Mouse (Mus musculus) frontal cortex, postnatal 25 days (tissue): ENCODE measurements around the gene Cabp1.
A peak's percentile ranks its signal among the peaks of the same experiment; 100 is the strongest.
"Not testable (repeated sequence)": the region's sequence is repeated elsewhere in the genome, so short reads cannot be mapped to it uniquely, and the experiment has no call there.

Experiments used
- DNase-seq, 2 experiments: peaks; one replicate each; pipeline ENCODE4 v3.0.0; 2022; ENCODE audit warnings: low spot score in 2 of 2

Gene Cabp1

DNA sequence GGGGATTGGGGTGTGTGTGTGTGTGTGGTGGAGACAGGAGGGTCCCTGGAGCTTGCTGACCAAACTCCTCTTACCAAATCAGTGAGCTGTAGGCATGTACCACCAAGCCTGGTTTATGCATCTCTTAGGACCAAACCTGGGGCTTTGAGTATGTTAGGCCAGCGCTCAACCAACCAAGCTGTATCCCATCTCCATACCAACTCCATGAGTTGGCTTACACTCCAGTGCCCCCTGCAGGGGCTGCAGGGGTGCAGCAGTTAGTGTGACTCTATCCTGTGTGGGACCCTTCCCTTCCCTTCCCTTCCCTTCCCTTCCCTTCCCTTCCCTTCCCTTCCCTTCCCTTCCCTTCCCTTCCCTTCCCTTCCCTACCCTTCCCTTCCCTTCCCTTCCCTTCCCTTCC is 19.6 kb downstream of the Cabp1 start:
- DNase-seq = no peak

DNA sequence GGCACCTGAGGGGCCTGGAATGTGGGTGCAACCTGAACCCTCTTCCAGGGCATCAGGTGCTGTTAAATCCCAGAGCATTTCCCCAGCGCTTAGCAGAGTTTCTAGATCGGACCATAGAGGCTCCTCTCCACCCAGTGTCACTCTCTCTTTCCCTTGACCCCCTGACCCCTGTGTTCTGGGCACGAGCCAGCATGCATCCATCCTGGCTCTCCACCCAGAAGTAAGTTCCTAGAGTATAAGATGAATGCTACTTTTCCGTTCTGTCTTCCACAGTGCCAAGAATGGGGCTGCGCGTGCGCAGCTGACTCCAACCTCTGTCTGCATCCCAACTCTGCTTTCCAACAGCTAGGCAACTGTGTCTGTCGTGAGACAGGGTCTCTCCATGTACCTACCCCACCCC is 24.0 kb downstream of the Cabp1 start:
- no peak for DNase-seq

- no peak for DNase-seq
Observed at GRCm38 (mm10) chr5:115168641-115169415, 25.4 kb downstream of the Cabp1 start.

DNA sequence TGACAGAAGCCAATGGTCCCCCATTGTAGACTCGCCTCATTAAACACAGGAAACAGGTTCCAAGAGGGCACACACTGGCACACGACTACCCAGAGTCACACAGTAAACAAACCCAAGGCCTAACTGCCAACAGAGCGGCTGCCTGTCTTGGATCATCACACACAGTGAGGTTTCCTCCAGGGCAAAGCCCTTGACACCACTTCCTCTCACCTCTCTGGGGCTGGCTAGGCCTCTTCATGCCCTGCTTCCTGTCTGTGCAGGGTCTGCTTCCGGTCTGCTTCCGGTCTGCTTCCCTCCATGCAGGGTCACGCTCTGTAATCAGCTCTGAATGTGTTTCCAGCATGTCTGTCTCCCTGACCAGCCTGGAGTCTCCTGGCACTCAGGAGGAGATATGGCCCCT is 26.8 kb downstream of the Cabp1 start:
- no peak for DNase-seq

GRCm38 (mm10) chr5:115166815-115167194 is 27.4 kb downstream of the Cabp1 start:
- no peak for DNase-seq

DNA sequence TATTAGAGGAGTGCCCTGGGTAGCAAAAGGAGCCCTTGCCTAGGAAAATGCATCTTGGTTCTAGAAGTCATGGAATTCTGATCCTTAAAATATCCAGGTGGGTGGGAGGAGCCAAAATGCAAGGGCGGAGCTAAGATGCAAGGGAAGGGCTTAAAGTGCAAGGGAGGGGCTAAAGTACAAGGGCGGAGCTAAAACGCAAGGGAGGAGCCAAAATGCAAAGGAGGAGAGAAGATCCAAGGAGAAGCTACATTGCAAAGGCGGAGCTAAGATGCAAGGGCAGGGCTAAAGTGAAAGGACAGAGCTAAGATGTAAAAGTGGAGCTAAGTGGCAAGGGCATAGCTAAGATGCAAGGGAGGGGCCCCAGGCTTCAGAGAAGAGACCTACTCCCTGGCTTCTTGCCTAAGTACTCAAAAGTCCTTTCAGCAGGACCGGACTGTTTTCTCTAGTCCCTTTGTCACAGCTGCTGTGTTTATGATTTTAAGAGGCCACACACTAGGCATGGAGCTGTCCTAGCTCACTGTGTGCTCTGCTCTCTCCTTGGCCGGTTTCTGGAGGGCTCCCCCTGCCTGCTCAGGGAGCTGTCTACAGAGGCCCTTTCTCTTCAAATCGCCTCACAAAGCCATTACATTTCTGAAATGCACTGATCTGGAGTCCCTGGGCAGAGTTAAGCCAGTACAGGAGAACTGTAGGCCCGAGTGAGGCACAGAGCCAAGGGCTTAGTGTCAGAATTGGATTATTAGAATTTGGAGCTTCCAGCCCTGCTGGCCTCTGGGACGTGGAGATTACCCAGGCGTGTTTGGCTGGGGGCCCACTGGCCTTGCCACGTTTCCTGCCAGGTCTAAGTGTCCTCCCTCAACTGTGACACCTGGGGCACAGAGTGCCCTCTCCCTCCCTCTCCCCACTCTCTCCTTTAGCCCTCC is 28.0 kb downstream of the Cabp1 start:
- no peak for DNase-seq

DNA sequence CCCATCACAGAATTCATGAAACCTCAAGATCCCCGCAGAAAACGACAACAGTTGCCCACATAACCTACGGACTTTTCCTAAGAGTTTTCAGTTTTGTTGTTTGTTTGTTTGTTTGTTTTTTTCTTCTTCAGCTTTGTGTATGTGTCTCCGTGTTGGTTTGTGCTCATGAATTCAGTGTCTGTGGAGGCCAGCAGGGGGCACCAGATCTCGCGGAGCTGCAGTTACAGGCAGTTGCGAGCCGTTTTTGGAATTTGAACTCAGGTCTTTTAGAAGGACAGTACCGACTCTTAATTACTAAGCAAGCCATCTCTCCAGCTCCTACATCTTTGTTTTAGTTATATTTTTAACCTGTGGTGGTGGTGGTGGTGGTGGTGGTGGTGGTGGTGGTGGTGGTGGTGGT is 28.8 kb downstream of the Cabp1 start:
- no peak for DNase-seq

DNA sequence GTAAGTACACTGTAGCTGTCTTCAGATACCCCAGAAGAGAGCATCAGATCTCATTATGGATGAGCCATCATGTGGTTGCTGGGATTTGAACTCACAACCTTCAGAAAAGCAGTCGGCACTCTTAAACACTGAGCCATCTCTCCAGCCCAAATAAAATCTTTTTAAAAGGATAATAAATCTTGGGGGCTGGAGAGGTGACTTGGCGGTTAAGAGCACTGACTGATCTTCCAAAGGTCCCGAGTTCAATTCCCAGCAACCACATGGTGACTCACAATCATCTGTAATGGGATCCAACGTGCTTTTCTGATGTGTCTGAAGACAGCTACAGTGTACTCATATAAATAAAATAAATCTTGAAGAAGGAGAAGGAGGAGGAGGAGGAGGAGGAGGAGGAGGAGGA is 29.7 kb downstream of the Cabp1 start:
- DNase-seq = not testable (repeated sequence)

DNA sequence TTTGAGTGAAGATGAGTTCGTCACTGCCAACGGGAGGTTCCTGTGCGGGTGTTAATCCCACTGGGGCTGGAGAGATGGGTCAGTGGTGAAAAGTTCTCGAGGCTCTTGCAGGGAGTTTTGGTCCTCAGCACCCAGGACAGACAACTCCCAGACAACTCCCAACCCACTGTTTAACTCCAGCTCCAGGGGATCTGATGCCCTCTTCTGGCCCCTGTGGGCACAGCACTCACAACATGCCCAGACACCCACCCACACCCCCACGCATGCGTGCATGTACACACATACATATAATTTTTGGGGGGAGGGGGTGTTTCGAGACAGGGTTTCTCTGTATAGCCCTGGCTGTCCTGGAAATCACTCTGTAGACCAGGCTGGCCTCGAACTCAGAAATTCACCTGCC is 30.6 kb downstream of the Cabp1 start:
- peak; percentile 36 to 67 for DNase-seq

DNA sequence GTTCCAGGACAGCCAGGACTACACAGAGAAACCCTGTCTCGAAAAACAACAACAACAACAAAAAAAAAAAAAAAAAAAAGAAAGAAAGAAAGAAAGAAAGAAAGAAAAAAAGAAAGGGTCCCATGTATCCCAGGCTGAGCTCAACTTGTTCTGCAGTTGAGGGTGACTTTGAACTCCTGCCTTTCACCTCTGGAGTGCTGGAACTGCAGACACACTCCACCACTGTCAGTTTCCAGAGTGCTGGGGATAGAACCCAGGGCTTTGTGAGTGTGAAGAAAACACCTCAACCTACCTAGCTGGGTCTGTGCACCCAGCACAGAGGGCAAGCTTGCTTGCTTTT is 32.3 kb downstream of the Cabp1 start:
- DNase-seq = not testable (repeated sequence)

GRCm38 (mm10) chr5:115161064-115161939 is 32.9 kb downstream of the Cabp1 start:
- DNase-seq = no peak

- DNase-seq = no peak
Observed at GRCm38 (mm10) chr5:115160655-115161054, 33.5 kb downstream of the Cabp1 start.

DNA sequence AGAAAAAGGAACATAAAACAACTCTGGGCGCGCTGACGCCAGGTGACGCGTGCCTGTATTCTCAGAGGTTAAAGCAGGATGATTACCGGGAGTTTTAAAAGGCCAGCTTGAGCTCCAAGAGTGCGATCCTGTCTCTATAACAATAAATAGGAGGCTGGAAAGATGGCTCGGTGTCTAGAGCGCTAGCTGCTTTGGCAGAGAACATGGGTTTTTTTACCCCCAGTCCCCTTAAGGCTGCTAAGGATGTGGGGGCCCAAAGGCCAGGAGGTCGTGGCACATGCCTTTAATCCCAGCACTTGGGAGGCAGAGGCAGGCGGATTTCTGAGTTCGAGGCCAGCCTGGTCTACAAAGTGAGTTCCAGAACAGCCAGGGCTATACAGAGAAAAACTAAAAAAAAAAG is 35.0 kb downstream of the Cabp1 start:
- DNase-seq = no peak

GRCm38 (mm10) chr5:115158040-115158983 is 35.9 kb downstream of the Cabp1 start, which contains the start of gene Mlec:
Mlec (minus strand) TSS chr5:115158179.
- DNase-seq = peak; percentile 97 to 98

DNA sequence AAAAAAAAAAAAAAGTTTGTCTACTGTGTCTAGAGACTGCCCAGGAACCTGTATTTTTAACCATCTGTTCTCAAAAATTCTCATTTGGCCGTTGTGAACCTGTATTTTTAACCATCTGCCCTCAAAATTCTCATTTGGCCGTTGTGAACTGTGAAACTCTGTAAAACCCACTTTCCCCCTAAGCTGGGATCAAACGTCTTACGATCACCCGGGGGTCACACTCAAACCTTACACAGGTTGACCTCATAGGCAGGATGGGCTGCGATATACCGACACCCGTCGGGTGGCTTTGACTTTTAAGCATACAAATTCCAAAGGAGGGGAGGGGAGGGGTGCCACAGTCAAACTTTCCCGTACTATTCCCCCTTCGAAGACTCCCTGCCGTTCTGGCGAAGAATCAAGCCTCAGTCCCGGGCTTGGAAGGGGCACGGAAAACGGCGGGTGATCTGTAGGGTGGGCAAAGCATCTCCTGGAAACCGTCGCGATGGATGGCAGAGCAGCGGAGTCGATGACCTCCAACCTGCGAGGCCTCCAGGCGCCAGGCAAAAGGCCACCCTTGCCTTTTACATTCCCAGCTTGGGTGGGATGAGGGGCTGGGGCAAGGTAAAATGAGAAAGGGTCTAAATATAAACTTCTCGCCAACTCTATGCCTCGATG is 37.1 kb downstream of the Cabp1 start:
- no peak for DNase-seq

DNA sequence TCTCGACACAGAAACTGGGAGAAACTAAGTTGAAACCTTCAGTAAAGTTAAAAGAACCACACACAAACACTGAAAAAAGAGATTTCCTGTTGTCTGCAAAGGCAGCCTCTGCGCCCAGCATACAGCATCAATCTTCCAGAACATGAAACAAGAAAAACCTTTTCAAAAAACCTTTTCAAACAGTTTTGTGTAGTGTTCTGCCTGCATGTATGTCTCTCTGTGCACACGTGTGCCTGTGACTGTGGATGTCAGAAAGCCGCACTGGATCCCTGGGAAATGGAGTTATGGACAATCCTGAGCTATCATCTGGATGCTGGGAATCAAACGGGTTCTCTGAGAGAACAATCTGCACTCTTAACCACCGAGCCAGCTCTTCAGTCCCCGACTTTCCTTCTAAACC is 37.8 kb downstream of the Cabp1 start:
- no peak for DNase-seq

- DNase-seq = no peak
Observed at GRCm38 (mm10) chr5:115155831-115156230, 38.4 kb downstream of the Cabp1 start.

- DNase-seq = no peak
Observed at GRCm38 (mm10) chr5:115155156-115155631, 39.0 kb downstream of the Cabp1 start.

DNA sequence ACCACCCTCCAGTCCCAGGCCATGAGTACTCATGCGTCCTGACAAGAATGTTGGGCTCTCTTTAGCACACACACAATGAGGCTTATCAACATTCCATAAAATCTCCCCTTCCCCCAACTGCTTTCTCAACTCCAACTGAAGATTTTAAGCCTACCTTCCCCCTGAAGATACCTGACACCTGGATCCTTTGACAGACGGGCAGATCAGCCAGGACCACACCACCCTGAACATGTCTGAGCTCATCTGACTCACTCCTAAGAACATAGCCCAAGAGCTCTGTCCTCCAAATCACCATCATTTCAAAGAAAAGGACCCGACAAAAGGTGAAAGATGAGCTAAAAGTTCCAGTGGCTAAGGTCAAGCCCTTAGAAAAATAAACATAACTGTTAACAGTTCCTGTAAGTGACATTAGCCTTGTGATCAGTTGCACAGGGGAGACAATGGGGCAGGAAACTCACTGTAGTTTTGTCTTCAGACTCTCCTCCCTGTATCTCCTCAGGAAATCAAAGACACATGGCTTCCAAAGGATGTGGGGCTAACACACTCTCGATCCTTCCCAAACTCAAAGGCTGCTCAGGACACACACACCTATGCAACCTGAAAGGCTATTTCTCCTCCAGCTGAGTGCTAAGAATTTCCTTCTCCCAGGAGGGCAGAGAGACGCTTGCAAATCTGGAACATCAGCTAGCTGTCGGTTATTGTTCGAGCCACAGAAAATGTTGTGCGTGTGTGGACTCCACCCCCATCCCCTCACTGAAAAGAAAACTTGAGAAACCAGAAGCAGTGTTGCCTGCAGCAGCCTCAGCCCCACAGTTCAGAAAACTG is 41.8 kb downstream of the Cabp1 start:
- DNase-seq = no peak
